In genomic region chr10:61466873-61467272, GRCm38 (mm10) we compare ENCODE assay signal across 9 mouse cellular contexts. TPM values are rescaled to one million over a fixed set of nuclear protein-coding genes. Genes with fewer than 3 reads are reported as not detected.
DNase-seq lines count a peak whose midpoint lies in the region; ATAC-seq and TF ChIP-seq lines count a peak whose summit lies in the region.
"Had no signal": no experiment of that assay in that cellular context is flagged by ENCODE, and none has a peak within 500 bp of the region (broad histone marks: within the 10 kb centered on the region; RNA-seq: fewer than 3 reads in every experiment).

No protein-coding gene starts in this region.

- H3K9ac ChIP-seq in forebrain, embryonic 14.5 days (ENCODE audit: low read length), result no peak overlapping the region
- H3K9ac ChIP-seq: limb, embryonic 13.5 days had no signal

- peak; percentile 76 for TF ChIP-seq CTCF in gastrocnemius, adult 2 months (IDR thresholded peaks at IDR 0.05)

- WGBS in forebrain, embryonic 14.5 days, result 25% methylated on average over 5 of the region's 5 CpGs

- H3K4me1 ChIP-seq in forebrain, embryonic 14.5 days (ENCODE audit: control insufficient read depth, insufficient read depth, low read length), result no peaks in the 10 kb centered on the region
- H3K4me1 ChIP-seq: limb, embryonic 13.5 days had no signal

- no peak overlapping the region for H3K4me2 ChIP-seq in forebrain, embryonic 14.5 days (ENCODE audit: low read length)
- H3K4me2 ChIP-seq: limb, embryonic 13.5 days had no signal

- H3K27ac ChIP-seq in gastrocnemius, adult 2 months, result peak overlapping the region; percentile 38; the same call in 1 of the 2 replicates
- no peak overlapping the region for H3K27ac ChIP-seq in forebrain, embryonic 14.5 days (ENCODE audit: low read depth, low read length)
- H3K27ac ChIP-seq: limb, embryonic 13.5 days had no signal

- no peaks in the 10 kb centered on the region for H3K27me3 ChIP-seq in forebrain, embryonic 14.5 days (replicated peaks; ENCODE audit: control insufficient read depth, insufficient read depth, low read length)
- H3K27me3 ChIP-seq: limb, embryonic 13.5 days had no signal

- no peaks in the 10 kb centered on the region for H3K9me3 ChIP-seq in forebrain, embryonic 14.5 days (replicated peaks; ENCODE audit: control insufficient read depth, low read length)

- H3K36me3 ChIP-seq in forebrain, embryonic 14.5 days (ENCODE audit: control insufficient read depth, insufficient read depth, low read length), result no peaks in the 10 kb centered on the region
- H3K36me3 ChIP-seq: limb, embryonic 13.5 days had no signal

- peak; percentile 40 for DNase-seq in gastrocnemius, adult 2 months
- no peak for DNase-seq in gastrocnemius, adult 8-10 months (ENCODE audit: low spot score in 2 of 2)
- DNase-seq in A20 (ENCODE audit: low read depth, low spot score), result peak; percentile 75
- peak; percentile 81 for DNase-seq in R1 (ENCODE audit: low read depth, low spot score)
- peak; percentile 83 for DNase-seq in forebrain, embryonic 14.5 days (ENCODE audit: low spot score)
- DNase-seq in lung, postnatal 14 days, result peak; percentile 28
- no peak for DNase-seq in left cerebral cortex, postnatal 25 days (ENCODE audit: low spot score in 2 of 2)
- no peak for DNase-seq in ovary, adult 18-20 months (ENCODE audit: low spot score)

- intact Hi-C loops in gastrocnemius, adult 2 months (cut with DNase I), result loop anchor here (5.0 kb wide), 2 partner anchors 135 to 185 kb away; no protein-coding TSS in a partner anchor
- intact Hi-C loops in left cerebral cortex, postnatal 25 days (cut with DNase I), result no loop called here

- 0 out of 2 replicates have a peak, but pooled peaks have one; percentile 34 for ATAC-seq in forebrain, embryonic 14.5 days

- H3K4me3 ChIP-seq in gastrocnemius, adult 2 months, result no peak overlapping the region
- H3K4me3 ChIP-seq in forebrain, embryonic 14.5 days (ENCODE audit: low read depth, low read length), result no peak overlapping the region
- H3K4me3 ChIP-seq: limb, embryonic 13.5 days had no signal

RNA-seq across cellular contexts. Expression of gene Lrrc20, which starts 8.7 kb away (rescaled TPM):
- 100 to 1,000 TPM; 133 to 164 TPM for total RNA-seq in gastrocnemius, adult 2 months (2021)
- total RNA-seq in gastrocnemius, adult 8-10 months (2022), result 100 to 1,000 TPM; 151 to 195 (median 168) TPM
- 21.3 TPM in 2 replicates for polyA plus RNA-seq in forebrain, embryonic 14.5 days (2014; fragmentation: Nextera tagmentation; extraction: Ambion mirVana)
- 10 to 100 TPM; 17.5 to 18.0 TPM for total RNA-seq in left cerebral cortex, postnatal 25 days (2021)

RNA-seq across cellular contexts. Expression of gene Eif4ebp2, which starts 14.4 kb away (rescaled TPM):
- 100 to 1,000 TPM; 117 to 161 TPM for total RNA-seq in gastrocnemius, adult 2 months (2021)
- 100 to 1,000 TPM; 154 to 242 (median 183) TPM for total RNA-seq in gastrocnemius, adult 8-10 months (2022)
- 50.0 and 51.3 TPM in 2 replicates for polyA plus RNA-seq in forebrain, embryonic 14.5 days (2014; fragmentation: Nextera tagmentation; extraction: Ambion mirVana)
- 10 to 100 TPM; 47.7 to 51.4 TPM for total RNA-seq in left cerebral cortex, postnatal 25 days (2021)

RNA-seq across cellular contexts. Expression of gene Nodal, which starts 49.1 kb away (rescaled TPM):
- total RNA-seq in gastrocnemius, adult 2 months (2021), result under 1 TPM in 1 of 2 experiments, not detected in 1; 0.15 TPM
- total RNA-seq in gastrocnemius, adult 8-10 months (2022), result under 1 TPM in 3 of 4 experiments, not detected in 1; 0.12 to 0.24 (median 0.13) TPM
- polyA plus RNA-seq in forebrain, embryonic 14.5 days (2014; fragmentation: Nextera tagmentation; extraction: Ambion mirVana), result 0.14 TPM in 1 of 2 replicates, not detected in the other
- total RNA-seq in left cerebral cortex, postnatal 25 days (2021), result under 1 TPM; 0.21 to 0.28 TPM

Comparison
In these comparisons a context has a peak if more than half of its experiments do, and no peak if none do; other contexts are left out.
1. DNase-seq: peak in gastrocnemius, adult 2 months (single experiment), A20 (single experiment), R1 (single experiment), forebrain, embryonic 14.5 days (single experiment) and lung, postnatal 14 days (single experiment); none in gastrocnemius, adult 8-10 months (0 of 2), left cerebral cortex, postnatal 25 days (0 of 2) and ovary, adult 18-20 months (single experiment).
2. RNA of gene Lrrc20, which starts 8.7 kb away (total RNA-seq): 151 to 195 TPM in gastrocnemius, adult 8-10 months and 133 to 164 TPM in gastrocnemius, adult 2 months; 17.5 to 18.0 TPM in left cerebral cortex, postnatal 25 days; every median in the first group is over 4 times any median in the second.